Mouse (Mus musculus): ENCODE measurements at regions not wholly inside any gene's neighbourhood (a gene's known extent, or its start where the extent isn't known, plus 50 kb on each side); places are given as distances from the start of the nearest gene placed in this dataset.

DNA sequence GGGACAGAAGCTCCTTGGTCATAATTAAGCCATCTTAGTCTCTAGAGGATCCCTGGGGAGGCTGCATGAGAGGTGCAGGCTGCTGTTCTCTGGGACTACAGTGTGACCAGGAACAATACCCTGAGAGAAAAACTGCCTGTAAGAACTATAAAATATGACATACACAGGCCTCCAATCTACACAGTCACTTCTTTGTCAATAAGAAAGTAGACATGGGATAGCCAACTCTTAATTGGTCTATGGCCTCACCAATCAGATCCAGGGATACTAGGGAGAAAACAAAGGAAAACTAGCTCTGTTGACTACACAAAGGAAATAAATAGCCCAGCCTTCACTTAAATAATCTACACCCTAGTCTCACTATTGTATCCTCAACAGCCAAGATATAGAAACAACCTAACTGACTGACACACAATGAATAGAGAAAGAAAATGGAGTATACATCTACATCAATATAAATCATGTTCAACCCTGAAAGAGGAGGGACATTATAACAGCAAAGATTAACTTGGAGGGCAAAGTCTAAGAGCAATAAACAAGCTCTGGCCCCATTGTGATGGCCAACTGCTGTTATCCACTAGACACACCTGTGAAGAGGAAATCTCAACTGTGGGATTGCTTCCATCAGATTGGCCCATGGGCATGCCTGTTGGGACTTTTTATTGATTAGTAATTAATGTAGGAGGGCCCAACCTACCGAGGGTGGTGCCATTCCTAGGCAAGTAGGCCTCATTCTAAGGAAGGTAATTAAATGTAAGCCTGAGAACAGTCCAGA, 166.6 kb upstream of the Mgmt start:
- no peak for TF ChIP-seq MAX (IDR thresholded peaks at IDR 0.05; ENCODE audit: low read depth)
- TF ChIP-seq POLR2A (IDR thresholded peaks at IDR 0.05; ENCODE audit: insufficient read length, low read depth), result no peak

Data from myocyte (in vitro differentiated cells).